ENCODE assay signal across 9 mouse cellular contexts in the genomic region with DNA sequence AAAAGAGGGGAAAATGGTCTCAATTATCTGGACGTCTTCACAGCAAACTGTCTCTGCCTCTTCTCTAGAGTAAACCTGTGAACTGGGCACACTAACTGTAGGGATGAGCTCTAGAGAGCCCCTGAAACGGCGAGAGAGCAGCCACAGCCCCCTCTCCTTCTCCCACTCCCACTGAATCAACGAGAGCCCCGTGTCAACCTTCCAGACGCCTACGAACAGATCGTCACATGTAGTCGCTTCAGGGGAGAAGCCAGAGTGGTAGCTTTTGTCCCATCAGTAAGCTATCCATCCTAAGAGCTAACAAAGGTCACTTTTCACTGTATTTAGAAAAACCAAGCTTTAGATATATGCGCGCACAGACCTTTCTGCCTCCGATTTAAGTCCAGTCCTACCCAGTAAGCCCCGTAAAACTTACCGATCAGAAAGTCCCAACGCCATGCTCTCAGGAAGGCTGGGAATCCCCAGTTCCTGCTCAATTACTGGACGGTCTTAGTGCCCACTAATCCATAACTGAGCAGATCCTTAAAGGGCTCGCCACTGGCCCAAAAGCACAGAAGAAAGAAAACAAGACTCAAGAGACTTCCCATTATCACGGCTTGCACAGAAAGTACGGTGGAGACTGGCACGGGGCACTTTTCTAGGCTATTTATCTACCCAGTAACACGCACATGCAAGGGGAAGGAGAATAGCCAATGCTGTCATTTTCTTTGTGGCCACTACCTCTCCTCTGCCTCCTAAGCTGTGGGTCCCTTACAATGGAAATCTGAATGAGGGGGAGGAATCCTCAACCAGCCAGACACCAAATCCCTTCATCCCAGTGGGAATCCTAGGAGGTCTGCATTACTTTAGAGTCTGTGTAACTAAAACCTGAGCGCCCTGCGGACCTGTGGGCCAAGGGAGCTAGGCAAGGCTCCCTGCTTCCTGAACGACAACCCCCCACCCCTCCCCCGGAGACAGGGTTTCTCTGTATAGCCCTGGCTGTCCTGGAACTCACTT. TPM values are rescaled to one million over a fixed set of nuclear protein-coding genes. Genes with fewer than 3 reads are reported as not detected.
DNase-seq lines count a peak whose midpoint lies in the region; ATAC-seq lines count a peak whose summit lies in the region.
"Had no signal": no experiment of that assay in that cellular context is flagged by ENCODE, and none has a peak within 500 bp of the region (broad histone marks: within the 10 kb centered on the region; RNA-seq: fewer than 3 reads in every experiment).

No protein-coding gene starts in this region.

- H3K9ac ChIP-seq in hindbrain, embryonic 12.5 days = no peak overlapping the region
- no peak overlapping the region for H3K9ac ChIP-seq in liver, embryonic 16.5 days (ENCODE audit: low read depth, low read length)

- intact Hi-C loops in heart, postnatal 25 days (cut with DNase I) = no loop called here
- intact Hi-C loops in left cerebral cortex, postnatal 14 days (cut with DNase I) = no loop called here

- H3K4me1 ChIP-seq in heart, embryonic 10.5 days = peaks cover 51% of the 10 kb centered on the region
- H3K4me1 ChIP-seq in brown adipose tissue, adult 24 weeks (ENCODE audit: control insufficient read depth, insufficient read depth, insufficient read length, low read length) = peaks cover 45% of the 10 kb centered on the region
- H3K4me1 ChIP-seq in hindbrain, embryonic 12.5 days = peaks cover 69% of the 10 kb centered on the region
- no peaks in the 10 kb centered on the region; the same call in 1 of the 2 replicates for H3K4me1 ChIP-seq in liver, embryonic 16.5 days (ENCODE audit: control insufficient read depth, low read depth, low read length)

- no peak for ATAC-seq in hindbrain, embryonic 12.5 days (ENCODE audit: low FRiP score)
- no peak for ATAC-seq in liver, embryonic 16.5 days (ENCODE audit: low read depth)

- WGBS in heart, embryonic 10.5 days = 17% methylated on average over 25 of the region's 25 CpGs
- 27% methylated on average over 25 of the region's 25 CpGs for WGBS in hindbrain, embryonic 12.5 days
- 23% methylated on average over 25 of the region's 25 CpGs for WGBS in liver, embryonic 16.5 days (ENCODE audit: insufficient replicate concordance)

- H3K4me2 ChIP-seq in hindbrain, embryonic 12.5 days (replicated peaks) = peak overlapping the region; percentile 9
- H3K4me2 ChIP-seq in liver, embryonic 16.5 days (ENCODE audit: low read depth, low read length) = no peak overlapping the region

- no peak for DNase-seq in heart, embryonic 10.5 days (ENCODE audit: low spot score)
- no peak for DNase-seq in heart, postnatal 25 days (ENCODE audit: low spot score)
- DNase-seq in thymus, postnatal 4 days = no peak
- DNase-seq in left cerebral cortex, postnatal 14 days (ENCODE audit: low spot score in 2 of 2) = no peak
- no peak for DNase-seq in cerebellum, adult 9-10 months
- DNase-seq: adrenal gland, postnatal 14 days had no signal

- no peaks in the 10 kb centered on the region for H3K9me3 ChIP-seq in heart, embryonic 10.5 days
- H3K9me3 ChIP-seq in hindbrain, embryonic 12.5 days (replicated peaks) = 0 out of 2 replicates have a peak, but pooled peaks cover 7% of the 10 kb centered on the region
- H3K9me3 ChIP-seq in liver, embryonic 16.5 days (replicated peaks; ENCODE audit: control insufficient read depth, low read length) = no peaks in the 10 kb centered on the region

- H3K36me3 ChIP-seq in heart, embryonic 10.5 days = peaks cover 14% of the 10 kb centered on the region
- peaks cover 6% of the 10 kb centered on the region; the same call in 1 of the 2 replicates for H3K36me3 ChIP-seq in hindbrain, embryonic 12.5 days
- H3K36me3 ChIP-seq in liver, embryonic 16.5 days (ENCODE audit: control insufficient read depth, insufficient read depth) = no peaks in the 10 kb centered on the region

- H3K27me3 ChIP-seq in heart, embryonic 10.5 days (ENCODE audit: insufficient read depth, poor library complexity, severe bottlenecking) = no peaks in the 10 kb centered on the region
- H3K27me3 ChIP-seq in hindbrain, embryonic 12.5 days = no peaks in the 10 kb centered on the region
- H3K27me3 ChIP-seq in liver, embryonic 16.5 days (ENCODE audit: control insufficient read depth, insufficient read depth, low read depth, low read length) = no peaks in the 10 kb centered on the region

- H3K27ac ChIP-seq in heart, embryonic 10.5 days = peak overlapping the region; percentile 16; the same call in 1 of the 2 replicates
- peak overlapping the region; percentile 48 for H3K27ac ChIP-seq in brown adipose tissue, adult 24 weeks (replicated peaks; ENCODE audit: low read depth, low read length)
- H3K27ac ChIP-seq in hindbrain, embryonic 12.5 days = 0 out of 2 replicates have a peak overlapping the region, but pooled peaks have one; percentile 0
- H3K27ac ChIP-seq in liver, embryonic 16.5 days (ENCODE audit: low read length) = peak overlapping the region; percentile 19; the same call in 1 of the 2 replicates

- peak overlapping the region; percentile 46 for H3K4me3 ChIP-seq in heart, embryonic 10.5 days
- peak overlapping the region; percentile 27 for H3K4me3 ChIP-seq in brown adipose tissue, adult 24 weeks (ENCODE audit: insufficient read depth, low read depth, low read length)
- H3K4me3 ChIP-seq in hindbrain, embryonic 12.5 days = no peak overlapping the region
- H3K4me3 ChIP-seq in liver, embryonic 16.5 days (ENCODE audit: low read depth, low read length) = no peak overlapping the region

RNA-seq across cellular contexts. Expression of gene Smad1, which starts 14.7 kb away (rescaled TPM):
- polyA plus RNA-seq in heart, embryonic 10.5 days (2016; fragmentation: Nextera tagmentation; extraction: Ambion mirVana) = 20.1 and 32.1 TPM in 2 replicates
- 10 to 100 TPM; 14.5 to 16.3 TPM for total RNA-seq in heart, postnatal 25 days (2021)
- 6.3 and 7.1 TPM in 2 replicates for polyA plus RNA-seq in brown adipose tissue, adult 24 weeks (2012; ENCODE audit: insufficient read depth, insufficient read length, missing spikeins)
- 76.9 and 82.3 TPM in 2 replicates for polyA plus RNA-seq in hindbrain, embryonic 12.5 days (2016; fragmentation: Nextera tagmentation; extraction: Ambion mirVana)
- 5.6 and 6.9 TPM in 2 replicates for polyA plus RNA-seq in liver, embryonic 16.5 days (2015; fragmentation: Nextera tagmentation; extraction: Ambion mirVana)
- total RNA-seq in left cerebral cortex, postnatal 14 days (2021) = 10 to 100 TPM; 31.6 to 33.7 TPM

Comparison
In these comparisons a context has a peak if more than half of its experiments do, and no peak if none do; other contexts are left out.
1. H3K4me3 ChIP-seq: peak in heart, embryonic 10.5 days (single experiment) and brown adipose tissue, adult 24 weeks (single experiment); none in hindbrain, embryonic 12.5 days (single experiment) and liver, embryonic 16.5 days (single experiment).
2. Peak in every context shown above with its lines, with median percentiles within 50 percentile points of each other: H3K27ac ChIP-seq.